Mouse (Mus musculus): ENCODE results near the gene Ccdc86. TPM values are rescaled to one million over a fixed set of nuclear protein-coding genes. Genes with fewer than 3 reads are reported as not detected.
A peak's percentile ranks its signal among the peaks of the same experiment; 100 is the strongest.

Ccdc86 gene
- polyA plus RNA-seq, 1 experiment from 2014 or later, result 11.0 TPM

DNA sequence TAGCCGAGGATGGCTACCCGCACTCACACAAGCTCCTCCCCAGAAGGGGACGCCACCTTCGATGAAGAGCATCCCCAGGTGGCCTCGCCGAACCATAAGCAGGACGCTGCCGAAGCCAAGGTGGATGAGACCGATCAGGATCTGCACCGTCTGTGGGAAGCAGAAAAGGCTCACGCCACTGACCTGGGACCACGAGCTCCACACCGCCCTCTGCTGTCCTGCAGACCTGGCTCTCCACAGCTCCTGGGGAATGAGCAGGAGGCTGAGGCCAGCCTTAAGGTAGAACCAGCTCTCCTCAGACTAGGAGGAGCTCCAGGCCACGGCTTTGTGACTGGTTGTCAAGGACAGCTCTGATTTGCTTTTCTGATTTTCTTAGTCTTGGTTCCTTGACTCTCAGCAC, 34.1 kb upstream of the Ccdc86 start:
- Histone ChIP-seq H3K9ac (ENCODE audit: low read depth, low read length) (no peak overlapping the region), H3K4me1 (replicated peaks; ENCODE audit: control insufficient read depth, insufficient read depth, low read length) (peaks cover 12% of the 10 kb centered on the region), H3K4me3 (ENCODE audit: low read depth, low read length) (no peak overlapping the region), H3K36me3 (ENCODE audit: control insufficient read depth, insufficient read depth) (no peaks in the 10 kb centered on the region), H3K9me3 (ENCODE audit: control insufficient read depth) (no peaks in the 10 kb centered on the region), H3K4me2 (replicated peaks; ENCODE audit: low read depth) (peak overlapping the region; percentile 45; the same call in 1 of the 2 replicates), H3K27ac (ENCODE audit: low read depth, low read length) (no peak overlapping the region), H3K27me3 (replicated peaks; ENCODE audit: control insufficient read depth, insufficient read depth, low read length) (no peaks in the 10 kb centered on the region)
- ATAC-seq, result peak; percentile 32; the same call in 1 of the 2 replicates
- TF ChIP-seq CTCF (IDR thresholded peaks at IDR 0.05; ENCODE audit: low read depth), result peak; percentile 84
- 23% methylated on average over 14 of the region's 14 CpGs for WGBS

DNA sequence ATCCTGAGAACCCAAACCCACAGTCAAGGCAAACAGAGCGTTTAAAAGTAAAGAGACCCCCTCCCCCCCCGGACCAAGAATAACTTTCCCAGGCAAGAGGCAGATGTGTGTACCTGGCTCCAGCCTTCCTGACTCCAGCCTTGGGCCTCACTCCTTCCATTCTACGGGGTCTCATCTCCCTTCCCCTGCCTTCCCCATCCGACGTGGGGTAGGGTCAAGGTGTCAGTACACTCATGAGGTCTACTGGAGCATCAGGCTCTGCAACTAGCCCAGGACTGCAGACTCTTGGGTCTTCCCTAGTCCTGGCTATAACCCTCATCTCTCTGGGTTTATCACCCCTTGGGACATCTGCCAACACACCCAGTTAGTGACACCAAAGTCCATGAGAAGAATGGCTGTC, 31.1 kb upstream of the Ccdc86 start:
- H3K27me3 ChIP-seq (replicated peaks; ENCODE audit: control insufficient read depth, insufficient read depth, low read length), result no peaks in the 10 kb centered on the region
- no peak overlapping the region for H3K4me3 ChIP-seq (ENCODE audit: low read depth, low read length)
- H3K4me1 ChIP-seq (replicated peaks; ENCODE audit: control insufficient read depth, insufficient read depth, low read length), result peaks cover 12% of the 10 kb centered on the region
- no peak overlapping the region for H3K4me2 ChIP-seq (replicated peaks; ENCODE audit: low read depth)
- no peak for ATAC-seq
- H3K27ac ChIP-seq (ENCODE audit: low read depth, low read length), result no peak overlapping the region
- WGBS, result 84% methylated on average over 5 of the region's 5 CpGs
- TF ChIP-seq CTCF (IDR thresholded peaks at IDR 0.05; ENCODE audit: low read depth), result no peak
- H3K9me3 ChIP-seq (ENCODE audit: control insufficient read depth), result no peaks in the 10 kb centered on the region
- H3K36me3 ChIP-seq (ENCODE audit: control insufficient read depth, insufficient read depth), result no peaks in the 10 kb centered on the region
- no peak overlapping the region for H3K9ac ChIP-seq (ENCODE audit: low read depth, low read length)

DNA sequence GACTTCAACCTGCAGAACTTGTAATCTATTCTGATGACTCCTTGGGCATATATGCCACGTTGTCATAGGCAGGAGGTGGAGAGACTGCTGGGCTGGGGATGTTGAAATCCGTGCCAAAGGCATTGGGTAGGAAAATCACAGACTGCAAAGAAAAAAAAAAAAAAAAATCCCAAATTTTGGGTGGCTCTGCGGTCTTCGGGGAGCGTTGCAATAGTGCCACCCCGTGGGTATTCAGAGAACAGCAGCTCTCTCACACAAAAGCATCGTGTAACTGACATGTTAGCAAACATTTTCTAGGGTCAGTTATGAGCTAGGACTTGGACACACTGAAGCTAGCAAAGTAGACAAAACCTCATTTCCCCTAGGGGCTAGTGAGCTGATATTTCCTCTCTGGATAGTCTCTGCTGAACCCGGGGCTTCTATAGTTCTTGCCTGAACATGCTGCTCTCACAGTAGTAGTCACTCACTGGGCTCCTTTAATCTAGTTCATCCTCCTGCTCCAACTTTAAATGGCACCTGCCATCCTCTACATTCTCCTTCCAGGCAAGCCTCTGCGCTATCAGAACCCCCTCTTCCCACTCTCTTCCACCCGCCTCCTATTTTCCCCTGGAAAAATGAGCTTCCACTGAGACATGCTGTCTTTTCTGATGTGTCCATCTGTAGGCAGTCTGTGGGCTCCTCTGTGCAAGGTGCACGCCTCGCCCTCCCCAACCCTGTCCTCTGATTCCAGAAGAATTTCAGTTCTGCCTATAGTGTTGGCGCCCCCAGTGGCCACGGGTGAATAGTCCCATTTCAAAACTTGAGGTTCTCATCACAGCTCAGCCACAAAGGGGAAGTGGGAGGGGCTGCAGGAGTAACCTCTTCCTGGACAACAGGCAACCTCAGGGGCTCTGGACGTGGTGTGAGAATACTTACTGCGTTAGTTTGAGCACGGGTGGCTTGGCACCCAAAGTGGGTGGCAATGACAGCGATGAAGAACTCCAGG, 30.4 kb upstream of the Ccdc86 start:
- peaks cover 12% of the 10 kb centered on the region for H3K4me1 ChIP-seq (replicated peaks; ENCODE audit: control insufficient read depth, insufficient read depth, low read length)
- ATAC-seq, result peak; percentile 26; the same call in 1 of the 2 replicates
- peak; percentile 90 for TF ChIP-seq CTCF (IDR thresholded peaks at IDR 0.05; ENCODE audit: low read depth)
- peak overlapping the region; percentile 46; the same call in 1 of the 2 replicates for H3K4me2 ChIP-seq (replicated peaks; ENCODE audit: low read depth)
- no peak overlapping the region for H3K9ac ChIP-seq (ENCODE audit: low read depth, low read length)
- no peak overlapping the region for H3K27ac ChIP-seq (ENCODE audit: low read depth, low read length)
- H3K27me3 ChIP-seq (replicated peaks; ENCODE audit: control insufficient read depth, insufficient read depth, low read length), result no peaks in the 10 kb centered on the region
- H3K9me3 ChIP-seq (ENCODE audit: control insufficient read depth), result no peaks in the 10 kb centered on the region
- H3K4me3 ChIP-seq (ENCODE audit: low read depth, low read length), result no peak overlapping the region
- 12% methylated on average over 18 of the region's 18 CpGs for WGBS
- H3K36me3 ChIP-seq (ENCODE audit: control insufficient read depth, insufficient read depth), result no peaks in the 10 kb centered on the region

DNA sequence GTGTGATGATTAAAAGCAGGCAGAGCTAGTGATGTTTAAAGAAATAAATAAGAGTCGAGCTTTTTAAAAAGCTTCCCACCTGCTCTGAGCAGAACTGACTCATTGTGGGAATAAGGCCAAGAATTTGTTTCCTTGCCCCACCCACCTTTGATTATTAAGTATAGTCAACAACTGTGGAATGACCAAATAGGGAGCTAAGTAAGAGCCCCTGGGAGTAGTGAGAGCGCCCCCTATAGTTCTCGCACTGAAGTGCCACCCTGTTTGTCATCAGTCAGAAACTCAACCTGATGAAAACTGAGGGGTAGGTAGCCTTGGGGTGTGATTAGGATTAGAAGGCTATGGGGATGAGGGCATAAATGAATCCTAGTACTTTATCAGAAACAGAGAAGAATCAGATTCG, 27.3 kb upstream of the Ccdc86 start:
- WGBS, result 25% methylated on average over 4 of the region's 4 CpGs
- H3K27me3 ChIP-seq (replicated peaks; ENCODE audit: control insufficient read depth, insufficient read depth, low read length), result no peaks in the 10 kb centered on the region

DNA sequence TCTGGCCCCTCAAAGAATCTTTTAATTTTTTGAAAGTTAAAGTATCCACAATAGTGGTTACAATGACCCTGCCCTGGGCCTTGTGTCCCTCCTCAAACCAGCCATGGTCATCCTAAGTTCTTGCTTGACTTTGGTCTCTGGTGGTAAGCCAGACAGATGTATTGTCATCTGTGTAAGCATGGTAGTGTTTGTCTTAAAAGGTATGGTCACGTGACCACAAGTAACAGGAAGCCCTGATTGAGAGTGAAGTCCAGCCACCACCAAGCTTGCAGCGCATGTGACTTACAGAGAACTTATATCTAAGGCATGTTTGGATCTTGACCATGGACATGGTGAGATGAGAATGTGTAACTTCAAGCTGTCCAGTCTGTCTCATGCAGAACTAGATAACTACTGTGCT, 26.1 kb upstream of the Ccdc86 start:
- 53% methylated on average over 2 of the region's 2 CpGs for WGBS
- Histone ChIP-seq H3K4me3 (ENCODE audit: low read depth, low read length) (no peak overlapping the region), H3K9ac (ENCODE audit: low read depth, low read length) (no peak overlapping the region), H3K27ac (ENCODE audit: low read depth, low read length) (peak overlapping the region; percentile 94), H3K4me2 (replicated peaks; ENCODE audit: low read depth) (no peak overlapping the region; the same call in 1 of the 2 replicates), H3K36me3 (ENCODE audit: control insufficient read depth, insufficient read depth) (no peaks in the 10 kb centered on the region), H3K27me3 (replicated peaks; ENCODE audit: control insufficient read depth, insufficient read depth, low read length) (no peaks in the 10 kb centered on the region), H3K4me1 (replicated peaks; ENCODE audit: control insufficient read depth, insufficient read depth, low read length) (peaks cover 14% of the 10 kb centered on the region), H3K9me3 (ENCODE audit: control insufficient read depth) (no peaks in the 10 kb centered on the region)
- no peak for TF ChIP-seq CTCF (IDR thresholded peaks at IDR 0.05; ENCODE audit: low read depth)
- peak; percentile 13; the same call in 1 of the 2 replicates for ATAC-seq

More for the DNA sequence above, 27.3 kb upstream of the Ccdc86 start:
- TF ChIP-seq CTCF (IDR thresholded peaks at IDR 0.05; ENCODE audit: low read depth), result peak; percentile 67
- no peaks in the 10 kb centered on the region for H3K36me3 ChIP-seq (ENCODE audit: control insufficient read depth, insufficient read depth)
- no peak overlapping the region for H3K4me3 ChIP-seq (ENCODE audit: low read depth, low read length)
- ATAC-seq, result peak; percentile 16; the same call in 1 of the 2 replicates
- no peak overlapping the region for H3K9ac ChIP-seq (ENCODE audit: low read depth, low read length)
- no peaks in the 10 kb centered on the region for H3K9me3 ChIP-seq (ENCODE audit: control insufficient read depth)
- H3K27ac ChIP-seq (ENCODE audit: low read depth, low read length), result 0 out of 2 replicates have a peak overlapping the region, but pooled peaks have one; percentile 28
- peaks cover 17% of the 10 kb centered on the region for H3K4me1 ChIP-seq (replicated peaks; ENCODE audit: control insufficient read depth, insufficient read depth, low read length)
- H3K4me2 ChIP-seq (replicated peaks; ENCODE audit: low read depth), result no peak overlapping the region

DNA sequence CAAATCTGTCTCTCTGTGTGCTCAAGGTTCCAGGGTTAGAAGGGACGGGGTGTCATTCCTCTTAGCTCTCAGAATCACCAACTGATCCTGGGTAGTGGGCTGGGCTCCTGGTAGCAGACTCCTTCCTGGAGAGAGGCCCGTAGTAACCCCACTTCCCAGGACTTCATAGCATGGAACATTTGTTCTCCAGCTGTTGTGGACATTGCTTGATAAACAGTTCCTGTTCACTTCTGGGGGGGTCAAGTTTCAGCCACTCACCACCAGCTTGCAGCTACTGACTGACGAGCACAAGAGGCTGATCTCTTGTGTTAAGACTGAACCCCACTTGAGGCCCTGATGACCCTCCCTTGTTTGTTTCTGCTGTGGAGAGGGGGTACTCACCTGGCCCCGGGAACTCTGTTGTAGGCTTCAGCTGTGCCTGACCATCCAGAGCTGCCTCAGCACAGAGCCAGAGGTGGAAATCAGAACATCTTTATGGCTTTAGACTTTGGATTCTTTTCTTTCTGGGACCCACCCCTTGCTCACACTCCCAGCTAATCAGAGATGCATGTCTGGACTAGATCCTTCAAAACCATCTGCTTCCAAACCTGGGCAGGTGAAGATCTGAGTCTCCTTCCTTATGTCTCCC, 25.3 kb upstream of the Ccdc86 start, which contains the start of gene Ms4a10:
Gene Ms4a10 (minus strand): TSS at position 433 of the 628 bp plus-strand sequence.
- 15% methylated on average over 4 of the region's 4 CpGs for WGBS
- Histone ChIP-seq H3K4me3 (ENCODE audit: low read depth, low read length) (peak within 1 kb of the TSS; percentile 20), H3K4me1 (replicated peaks; ENCODE audit: control insufficient read depth, insufficient read depth, low read length) (peaks cover 9% of the 10 kb centered on the region; the same call in 1 of the 2 replicates), H3K27me3 (replicated peaks; ENCODE audit: control insufficient read depth, insufficient read depth, low read length) (no peaks in the 10 kb centered on the region), H3K9ac (ENCODE audit: low read depth, low read length) (peak within 1 kb of the TSS; percentile 12), H3K27ac (ENCODE audit: low read depth, low read length) (peak within 1 kb of the TSS; percentile 94), H3K36me3 (ENCODE audit: control insufficient read depth, insufficient read depth) (no peaks in the 10 kb centered on the region), H3K9me3 (ENCODE audit: control insufficient read depth) (no peaks in the 10 kb centered on the region), H3K4me2 (replicated peaks; ENCODE audit: low read depth) (peak within 1 kb of the TSS; percentile 57)
- ATAC-seq, result peak; percentile 72
- no peak for TF ChIP-seq CTCF (IDR thresholded peaks at IDR 0.05; ENCODE audit: low read depth)
